Mouse (Mus musculus) erythroblast, embryonic 14.5 days (primary cell): Measurements from ENCODE around the gene Kng1. TPM values are rescaled to one million over a fixed set of nuclear protein-coding genes. Genes with fewer than 3 reads are reported as not detected.

ENCODE experiments used
- H3K27me3 ChIP-seq: 2 replicates; pipeline ENCODE4 v1.6.1; 2012; ENCODE audit warnings: inconsistent platforms; ENCODE audit not compliant: control insufficient read depth
- H3K36me3 ChIP-seq: 2 replicates; pipeline ENCODE4 v1.6.1; 2012; ENCODE audit warnings: mild to moderate bottlenecking, inconsistent platforms; ENCODE audit not compliant: control insufficient read depth
- H3K4me1 ChIP-seq: 2 replicates; pipeline ENCODE4 v1.6.1; 2012; ENCODE audit warnings: inconsistent platforms; ENCODE audit not compliant: control insufficient read depth
- H3K4me3 ChIP-seq: replicated peaks from 2 replicates; pipeline ENCODE3; 2012; ENCODE audit warnings: moderate library complexity, mild to moderate bottlenecking, inconsistent platforms
- H3K9me3 ChIP-seq: 2 replicates; pipeline ENCODE4 v1.6.1; 2012; ENCODE audit warnings: low read length, inconsistent platforms, mixed read lengths; ENCODE audit not compliant: control insufficient read depth
- GATA1 ChIP-seq: IDR thresholded peaks from 2 replicates; pipeline ENCODE4 v1.6.1; 2012; ENCODE audit warnings: low read length, inconsistent platforms, mixed read lengths
- TAL1 ChIP-seq: IDR thresholded peaks from 3 replicates; pipeline ENCODE4 v1.6.1; 2012; ENCODE audit warnings: low read length, inconsistent platforms, mixed read lengths
- polyA plus RNA-seq: library from polyadenylated mRNA; stranded (reverse); fragments of >175 nt; gene quantifications from 2 replicates; pipeline ENCODE4 v1.2.3, GENCODE M21; 2012

Kng1 gene
- polyA plus RNA-seq, 1 experiment, result 0.05 TPM

DNA sequence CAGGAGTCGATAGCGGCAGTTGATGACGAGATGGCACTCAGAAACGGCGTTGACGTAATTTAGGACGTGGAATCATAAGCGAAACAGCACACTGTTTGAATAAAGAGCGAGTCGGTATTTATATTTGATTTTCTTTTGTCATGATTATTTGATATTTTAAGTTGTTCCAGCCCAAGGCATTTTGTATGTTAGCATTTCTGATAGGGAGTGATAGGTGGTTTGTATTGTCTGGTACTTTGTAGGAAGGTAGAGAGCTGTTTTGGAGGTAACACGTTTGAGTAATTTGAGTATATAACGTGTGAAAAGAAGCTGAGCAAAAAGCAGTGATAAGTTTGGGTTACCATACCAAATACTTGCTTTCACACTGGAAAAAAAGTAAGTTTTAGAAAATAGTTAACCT is 54.7 kb downstream of the Kng1 start:
- Histone ChIP-seq H3K36me3 (peaks cover 90% of the 10 kb centered on the region), H3K4me1 (peaks cover 33% of the 10 kb centered on the region), H3K9me3 (no peaks in the 10 kb centered on the region), H3K27me3 (no peaks in the 10 kb centered on the region), H3K4me3 (no peak overlapping the region)
- TF ChIP-seq GATA1, result no peak
- no peak for TF ChIP-seq TAL1

DNA sequence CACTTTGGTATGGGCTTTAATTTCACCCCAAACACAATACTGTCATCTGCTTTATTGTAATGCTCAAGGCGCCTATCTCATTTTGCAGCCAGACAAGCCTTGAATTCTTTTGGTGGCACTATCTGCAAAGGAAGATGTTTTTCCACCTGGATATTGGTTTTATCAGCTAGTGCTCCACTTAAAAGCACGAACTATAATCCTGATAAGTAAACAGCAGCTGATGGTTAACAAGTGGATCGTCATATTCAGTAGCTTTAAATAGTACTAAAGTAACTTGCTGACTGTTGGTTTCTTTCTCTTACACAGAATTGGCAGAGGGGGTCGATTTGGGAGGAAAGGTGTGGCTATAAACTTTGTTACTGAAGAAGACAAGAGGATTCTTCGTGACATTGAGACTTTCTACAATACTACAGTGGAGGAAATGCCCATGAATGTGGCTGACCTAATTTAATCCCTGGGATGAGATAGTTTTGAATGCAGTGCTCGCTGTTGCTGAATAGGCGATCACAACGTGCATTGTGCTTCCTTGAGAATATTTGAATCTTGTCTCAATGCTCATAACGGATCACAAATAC is 55.3 kb downstream of the Kng1 start:
- no peak overlapping the region for H3K4me3 ChIP-seq
- H3K9me3 ChIP-seq, result no peaks in the 10 kb centered on the region
- H3K4me1 ChIP-seq, result peaks cover 33% of the 10 kb centered on the region
- no peak for TF ChIP-seq GATA1
- no peaks in the 10 kb centered on the region for H3K27me3 ChIP-seq
- peaks cover 96% of the 10 kb centered on the region for H3K36me3 ChIP-seq

DNA sequence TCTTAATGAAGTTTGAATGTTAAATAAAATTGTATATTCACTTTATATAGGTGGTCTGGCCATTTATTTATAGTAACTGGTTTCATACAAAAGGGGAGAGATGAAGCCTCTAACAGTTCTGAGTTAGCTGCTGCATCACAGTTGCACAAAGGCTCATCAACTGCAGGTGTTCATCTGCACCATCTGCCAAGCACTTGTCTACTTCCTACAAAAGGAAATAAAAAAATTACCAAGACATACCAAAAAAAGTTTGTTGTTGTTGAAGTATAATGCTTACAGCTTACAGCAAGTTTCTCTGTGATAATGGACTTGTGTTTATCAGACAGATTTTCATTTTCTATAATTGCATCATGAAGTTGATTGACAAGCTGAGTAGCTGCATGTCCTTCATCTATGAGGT is 56.2 kb downstream of the Kng1 start:
- H3K4me3 ChIP-seq, result no peak overlapping the region
- H3K27me3 ChIP-seq, result no peaks in the 10 kb centered on the region
- no peaks in the 10 kb centered on the region for H3K9me3 ChIP-seq
- peaks cover 95% of the 10 kb centered on the region for H3K36me3 ChIP-seq
- H3K4me1 ChIP-seq, result peaks cover 28% of the 10 kb centered on the region
- TF ChIP-seq TAL1 (no peak), GATA1 (no peak)

- peaks cover 21% of the 10 kb centered on the region for H3K4me1 ChIP-seq
- TF ChIP-seq TAL1 (no peak), GATA1 (no peak)
- H3K36me3 ChIP-seq, result peaks cover 95% of the 10 kb centered on the region
- no peak overlapping the region for H3K4me3 ChIP-seq
- no peaks in the 10 kb centered on the region for H3K27me3 ChIP-seq
- H3K9me3 ChIP-seq, result no peaks in the 10 kb centered on the region
These were observed 56.9 kb downstream of the Kng1 start for GRCm38 (mm10) chr16:23114339-23115171.

DNA sequence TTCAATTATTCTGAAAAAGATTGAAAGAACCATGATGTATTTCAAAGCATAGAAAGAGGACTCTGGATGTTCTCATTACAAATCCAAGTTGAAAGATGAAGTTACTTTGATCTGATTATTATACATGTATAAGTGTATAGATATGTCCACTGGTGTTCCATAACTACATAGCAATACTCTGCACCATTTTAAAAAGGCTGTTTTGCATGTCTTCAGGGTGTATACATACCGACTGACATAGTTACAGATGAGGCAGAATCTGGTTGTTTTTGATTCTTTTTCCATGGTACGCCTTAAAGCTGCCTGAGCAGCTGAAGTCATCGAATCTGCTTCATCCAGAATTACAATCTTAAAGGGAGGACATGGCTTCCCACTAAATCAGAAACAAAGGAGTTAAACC is 57.8 kb downstream of the Kng1 start:
- no peaks in the 10 kb centered on the region for H3K9me3 ChIP-seq
- H3K4me3 ChIP-seq, result no peak overlapping the region
- peaks cover 95% of the 10 kb centered on the region for H3K36me3 ChIP-seq
- TF ChIP-seq GATA1 (no peak), TAL1 (no peak)
- peaks cover 13% of the 10 kb centered on the region for H3K4me1 ChIP-seq
- H3K27me3 ChIP-seq, result no peaks in the 10 kb centered on the region

GRCm38 (mm10) chr16:23117173-23117572 is 59.5 kb downstream of the Kng1 start:
- Histone ChIP-seq H3K4me1 (peaks cover 4% of the 10 kb centered on the region), H3K9me3 (no peaks in the 10 kb centered on the region), H3K27me3 (no peaks in the 10 kb centered on the region), H3K4me3 (no peak overlapping the region), H3K36me3 (peaks cover 95% of the 10 kb centered on the region)
- TF ChIP-seq GATA1 (no peak), TAL1 (no peak)

DNA sequence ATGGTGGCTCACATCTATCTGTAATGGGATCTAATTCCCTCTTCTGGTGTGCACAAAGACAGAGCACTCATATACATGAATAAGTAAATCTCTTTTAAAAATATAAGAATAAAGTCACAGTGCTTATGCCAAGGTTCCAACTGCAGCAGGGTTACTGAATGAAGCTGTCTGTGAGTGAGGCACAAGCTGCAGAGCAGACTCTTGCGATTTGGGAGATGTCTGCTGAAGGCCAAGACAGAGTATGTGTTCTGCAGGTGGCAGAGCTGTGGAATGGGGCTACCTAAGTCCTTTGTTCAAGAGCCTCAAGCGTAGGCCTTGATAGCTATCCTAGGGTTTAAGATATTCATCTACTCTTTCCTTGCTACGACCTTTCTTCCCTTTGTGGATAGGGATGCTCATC is 64.8 kb downstream of the Kng1 start:
- no peak overlapping the region for H3K4me3 ChIP-seq
- H3K4me1 ChIP-seq, result peaks cover 12% of the 10 kb centered on the region
- peaks cover 87% of the 10 kb centered on the region for H3K36me3 ChIP-seq
- H3K9me3 ChIP-seq, result no peaks in the 10 kb centered on the region
- H3K27me3 ChIP-seq, result no peaks in the 10 kb centered on the region
- no peak for TF ChIP-seq TAL1
- no peak for TF ChIP-seq GATA1

DNA sequence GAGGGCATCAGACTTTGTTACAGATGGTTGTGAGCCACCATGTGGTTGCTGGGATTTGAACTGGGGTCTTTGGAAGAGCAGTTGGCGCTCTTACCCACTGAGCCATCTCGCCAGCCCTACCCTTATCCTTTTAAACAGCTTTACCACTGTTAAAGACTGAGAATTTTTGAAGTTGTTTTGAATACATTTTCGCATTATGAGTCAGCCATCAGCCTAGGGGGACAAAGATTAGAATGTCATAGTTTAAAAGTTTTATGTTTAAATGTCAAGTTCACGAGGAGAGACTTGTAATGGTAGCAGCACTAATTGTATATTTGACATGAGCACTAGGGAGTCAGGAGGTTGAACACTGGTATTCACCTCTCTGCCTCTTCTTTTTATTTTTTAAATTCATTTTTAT is 65.4 kb downstream of the Kng1 start:
- Histone ChIP-seq H3K36me3 (peaks cover 80% of the 10 kb centered on the region), H3K27me3 (no peaks in the 10 kb centered on the region), H3K9me3 (no peaks in the 10 kb centered on the region), H3K4me1 (peaks cover 15% of the 10 kb centered on the region), H3K4me3 (no peak overlapping the region)
- TF ChIP-seq GATA1, result no peak
- no peak for TF ChIP-seq TAL1

DNA sequence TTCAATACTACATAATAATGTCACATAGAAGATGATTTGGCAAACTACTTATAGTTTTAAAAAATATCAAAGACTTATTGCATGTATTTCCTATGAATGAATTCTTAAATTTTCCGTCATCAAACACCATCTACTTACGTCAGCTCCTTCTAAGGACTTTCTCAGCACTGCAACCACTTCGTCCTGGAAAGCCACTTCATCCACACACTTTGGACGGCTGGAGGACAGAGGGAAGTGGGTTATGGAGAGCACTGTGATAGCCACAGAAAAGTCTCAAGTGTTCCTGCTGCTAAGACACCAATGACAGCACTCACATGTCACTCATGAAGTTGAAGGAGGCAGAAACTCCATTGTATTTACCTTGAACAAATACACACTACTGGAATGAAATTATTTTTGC is 66.7 kb downstream of the Kng1 start:
- H3K36me3 ChIP-seq, result peaks cover 69% of the 10 kb centered on the region
- TF ChIP-seq GATA1 (no peak), TAL1 (no peak)

DNA sequence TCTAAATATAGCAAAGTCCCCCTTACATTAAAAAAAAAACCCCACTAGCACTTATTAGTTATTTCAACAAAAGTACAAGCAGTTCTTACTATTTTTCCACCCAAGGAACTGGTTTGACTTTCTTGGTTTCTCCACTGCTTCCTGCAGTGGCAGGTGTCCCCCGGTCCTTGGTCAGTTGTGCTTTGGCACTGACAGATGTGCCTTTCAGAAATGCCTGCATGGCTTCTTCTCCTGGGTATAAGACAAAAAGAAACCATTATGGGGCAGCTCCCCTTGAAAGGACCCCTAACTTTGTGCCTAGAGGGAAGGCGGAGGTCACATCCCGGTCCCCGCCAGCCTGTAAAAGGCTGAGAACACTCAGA is 69.6 kb downstream of the Kng1 start:
- no peaks in the 10 kb centered on the region for H3K9me3 ChIP-seq

More for the DNA sequence above, 66.7 kb downstream of the Kng1 start:
- peaks cover 28% of the 10 kb centered on the region for H3K4me1 ChIP-seq
- H3K9me3 ChIP-seq, result no peaks in the 10 kb centered on the region
- no peaks in the 10 kb centered on the region for H3K27me3 ChIP-seq
- no peak overlapping the region for H3K4me3 ChIP-seq

More for the DNA sequence above, 69.6 kb downstream of the Kng1 start:
- H3K27me3 ChIP-seq, result no peaks in the 10 kb centered on the region
- TF ChIP-seq TAL1 (no peak), GATA1 (no peak)
- H3K4me3 ChIP-seq, result peak overlapping the region; percentile 70
- H3K4me1 ChIP-seq, result peaks cover 29% of the 10 kb centered on the region
- peaks cover 40% of the 10 kb centered on the region for H3K36me3 ChIP-seq
